Mouse (Mus musculus): ENCODE data around the gene Zcchc4.

GRCm38 (mm10) chr5:52755337-52755736, 19.9 kb upstream of the Zcchc4 start:
- TF ChIP-seq CTCF (IDR thresholded peaks at IDR 0.05; ENCODE audit: control insufficient read depth, insufficient read depth, low read length) (no peak), POLR2A (IDR thresholded peaks at IDR 0.05; ENCODE audit: borderline replicate concordance, control insufficient read depth, low read depth, low read length) (no peak)
